Mouse (Mus musculus): ENCODE results near the gene Rab31. TPM values are rescaled to one million over a fixed set of nuclear protein-coding genes. Genes with fewer than 3 reads are reported as not detected.

The Rab31 gene
- polyA plus RNA-seq, 2 experiments, result 2.7 to 5.0 TPM

DNA sequence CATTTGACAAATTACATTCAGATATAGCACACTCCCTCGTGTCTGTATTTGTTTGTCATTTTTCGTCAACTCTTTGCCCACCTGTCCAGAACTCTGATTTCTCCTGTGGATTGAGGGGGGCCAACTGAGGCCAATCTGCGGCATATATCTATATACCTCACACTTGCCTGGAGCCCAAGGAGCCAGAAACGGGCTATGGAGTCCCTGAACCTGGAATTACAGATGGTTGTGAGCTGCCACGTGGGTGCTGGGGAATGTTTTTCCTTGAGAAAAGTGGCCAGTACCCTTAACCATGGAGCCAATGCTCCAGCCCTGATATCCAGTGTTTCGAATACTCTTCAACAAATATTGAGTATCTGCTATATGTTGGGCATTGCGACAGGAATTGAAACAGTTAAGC lies 99.6 kb downstream of the Rab31 start:
- DNase-seq (ENCODE audit: low read depth in 3 of 3, low spot score in 3 of 3) (no peak), ATAC-seq (ENCODE audit: insufficient read depth) (no peak)
- WGBS (ENCODE audit: insufficient replicate concordance), result 67% methylated on average over 7 of the region's 7 CpGs

GRCm38 (mm10) chr17:65669061-65669460 lies 103.5 kb downstream of the Rab31 start:
- ATAC-seq (ENCODE audit: insufficient read depth) (no peak), DNase-seq (ENCODE audit: low read depth in 3 of 3, low spot score in 3 of 3) (no peak)

More for the DNA sequence above, 99.6 kb downstream of the Rab31 start:
- H3K4me2 ChIP-seq (ENCODE audit: low read depth), result no peak overlapping the region
- H3K4me3 ChIP-seq (ENCODE audit: insufficient read depth in 1 of 2, low read depth in 2 of 2, low read length in 2 of 2), result no peak overlapping the region
- no peaks in the 10 kb centered on the region for H3K36me3 ChIP-seq (replicated peaks; ENCODE audit: control insufficient read depth, insufficient read depth, low read depth)
- peaks cover 0 to 6% of the 10 kb centered on the region in 2 experiments; a peak in 2 of 4 replicates for H3K4me1 ChIP-seq (replicated peaks; ENCODE audit: control insufficient read depth in 2 of 2, insufficient read depth in 2 of 2, low read length in 1 of 2)
- H3K9me3 ChIP-seq (ENCODE audit: control insufficient read depth, low read length), result no peaks in the 10 kb centered on the region
- no peaks in the 10 kb centered on the region for H3K27me3 ChIP-seq (ENCODE audit: control insufficient read depth, insufficient read depth, low read length)
- no peak overlapping the region for H3K9ac ChIP-seq (replicated peaks)
- TF ChIP-seq CTCF (IDR thresholded peaks at IDR 0.05; ENCODE audit: low read depth) (no peak), EP300 (IDR thresholded peaks at IDR 0.05; ENCODE audit: low read depth) (no peak)
- no peak overlapping the region for H3K27ac ChIP-seq

GRCm38 (mm10) chr17:65667792-65668191 lies 104.8 kb downstream of the Rab31 start:
- ATAC-seq (ENCODE audit: insufficient read depth) (no peak), DNase-seq (ENCODE audit: low read depth in 3 of 3, low spot score in 3 of 3) (no peak)
- no peaks in the 10 kb centered on the region for H3K36me3 ChIP-seq (replicated peaks; ENCODE audit: control insufficient read depth, insufficient read depth, low read depth)
- TF ChIP-seq EP300 (IDR thresholded peaks at IDR 0.05; ENCODE audit: low read depth), result no peak
- peaks cover 7 to 22% of the 10 kb centered on the region in 2 experiments; a peak in 3 of 4 replicates for H3K4me1 ChIP-seq (replicated peaks; ENCODE audit: control insufficient read depth in 2 of 2, insufficient read depth in 2 of 2, low read length in 1 of 2)
- WGBS (ENCODE audit: insufficient replicate concordance), result 68% methylated on average over 14 of the region's 14 CpGs
- H3K9ac ChIP-seq (replicated peaks), result no peak overlapping the region
- H3K27me3 ChIP-seq (ENCODE audit: control insufficient read depth, insufficient read depth, low read length), result no peaks in the 10 kb centered on the region
- no peak overlapping the region for H3K27ac ChIP-seq
- H3K9me3 ChIP-seq (ENCODE audit: control insufficient read depth, low read length), result no peaks in the 10 kb centered on the region
- H3K4me3 ChIP-seq (ENCODE audit: insufficient read depth in 1 of 2, low read depth in 2 of 2, low read length in 2 of 2), result no peak overlapping the region
- H3K4me2 ChIP-seq (ENCODE audit: low read depth), result no peak overlapping the region

More at GRCm38 (mm10) chr17:65669061-65669460, 103.5 kb downstream of the Rab31 start:
- 67% methylated on average over 4 of the region's 4 CpGs for WGBS (ENCODE audit: insufficient replicate concordance)
- no peak overlapping the region for H3K4me2 ChIP-seq (ENCODE audit: low read depth)
- no peak overlapping the region for H3K9ac ChIP-seq (replicated peaks)
- TF ChIP-seq EP300 (IDR thresholded peaks at IDR 0.05; ENCODE audit: low read depth), result no peak
- no peak for TF ChIP-seq CTCF (IDR thresholded peaks at IDR 0.05; ENCODE audit: low read depth)
- peaks cover 0 to 12% of the 10 kb centered on the region in 2 experiments; a peak in 2 of 4 replicates for H3K4me1 ChIP-seq (replicated peaks; ENCODE audit: control insufficient read depth in 2 of 2, insufficient read depth in 2 of 2, low read length in 1 of 2)
- H3K27ac ChIP-seq, result no peak overlapping the region
- H3K9me3 ChIP-seq (ENCODE audit: control insufficient read depth, low read length), result no peaks in the 10 kb centered on the region
- no peaks in the 10 kb centered on the region for H3K36me3 ChIP-seq (replicated peaks; ENCODE audit: control insufficient read depth, insufficient read depth, low read depth)
- no peaks in the 10 kb centered on the region for H3K27me3 ChIP-seq (ENCODE audit: control insufficient read depth, insufficient read depth, low read length)
- no peak overlapping the region for H3K4me3 ChIP-seq (ENCODE audit: insufficient read depth in 1 of 2, low read depth in 2 of 2, low read length in 2 of 2)

DNA sequence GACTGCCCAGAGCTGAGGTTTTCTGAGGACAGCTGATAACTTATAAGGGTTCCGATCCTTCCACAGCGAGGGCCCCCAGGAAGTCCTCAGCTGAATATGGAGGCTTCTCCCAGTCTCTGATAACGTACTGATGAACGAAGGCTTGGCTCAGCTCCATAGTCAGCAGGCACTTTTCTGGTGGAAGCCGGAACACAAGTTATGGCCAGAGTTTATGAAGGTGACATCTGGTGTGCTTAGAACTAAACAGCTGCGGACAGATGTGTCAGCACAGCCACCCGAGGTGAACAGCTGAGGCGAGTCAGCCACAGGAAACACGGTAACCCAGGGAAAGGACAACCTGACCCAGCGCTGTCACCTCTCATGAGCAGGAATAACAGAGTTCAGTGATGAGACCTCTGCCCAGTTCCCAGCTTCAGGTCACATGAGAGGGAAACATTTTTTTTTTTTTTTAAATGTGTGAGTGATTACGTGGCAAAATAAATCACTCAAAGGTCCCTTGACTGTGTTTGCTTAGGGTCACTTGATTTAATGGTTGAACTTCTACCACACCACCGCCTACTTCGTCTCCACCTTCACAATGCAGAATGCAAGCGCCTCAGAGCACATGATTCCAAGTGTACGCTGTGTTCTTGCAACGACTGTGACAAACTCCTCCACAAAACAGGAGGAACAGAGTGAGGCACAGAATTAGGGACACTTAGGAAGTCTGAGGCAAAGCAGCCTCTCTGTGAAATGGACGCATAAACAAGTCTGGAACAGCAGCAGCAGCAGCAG lies 106.0 kb downstream of the Rab31 start:
- Histone ChIP-seq H3K9ac (replicated peaks) (no peak overlapping the region), H3K4me1 (replicated peaks; ENCODE audit: control insufficient read depth in 2 of 2, insufficient read depth in 2 of 2, low read length in 1 of 2) (peaks cover 7 to 24% of the 10 kb centered on the region in 2 experiments; a peak in 3 of 4 replicates), H3K4me3 (ENCODE audit: insufficient read depth in 1 of 2, low read depth in 2 of 2, low read length in 2 of 2) (no peak overlapping the region), H3K36me3 (replicated peaks; ENCODE audit: control insufficient read depth, insufficient read depth, low read depth) (no peaks in the 10 kb centered on the region), H3K4me2 (ENCODE audit: low read depth) (no peak overlapping the region), H3K27ac (no peak overlapping the region), H3K9me3 (ENCODE audit: control insufficient read depth, low read length) (no peaks in the 10 kb centered on the region), H3K27me3 (ENCODE audit: control insufficient read depth, insufficient read depth, low read length) (no peaks in the 10 kb centered on the region)
- TF ChIP-seq EP300 (IDR thresholded peaks at IDR 0.05; ENCODE audit: low read depth) (no peak), CTCF (IDR thresholded peaks at IDR 0.05; ENCODE audit: low read depth) (no peak)
- WGBS (ENCODE audit: insufficient replicate concordance), result 58% methylated on average over 17 of the region's 17 CpGs
- DNase-seq (ENCODE audit: low read depth in 3 of 3, low spot score in 3 of 3) (no peak), ATAC-seq (ENCODE audit: insufficient read depth) (no peak)

- H3K27ac ChIP-seq, result no peak overlapping the region
- ATAC-seq (ENCODE audit: insufficient read depth), result no peak
- 64% methylated on average over 12 of the region's 12 CpGs for WGBS (ENCODE audit: insufficient replicate concordance)
These were observed 106.7 kb downstream of the Rab31 start for GRCm38 (mm10) chr17:65665786-65666387.

More at GRCm38 (mm10) chr17:65665786-65666387, 106.7 kb downstream of the Rab31 start:
- DNase-seq (ENCODE audit: low read depth in 3 of 3, low spot score in 3 of 3), result no peak
- Histone ChIP-seq H3K4me3 (ENCODE audit: insufficient read depth in 1 of 2, low read depth in 2 of 2, low read length in 2 of 2) (no peak overlapping the region), H3K27me3 (ENCODE audit: control insufficient read depth, insufficient read depth, low read length) (no peaks in the 10 kb centered on the region), H3K4me2 (ENCODE audit: low read depth) (no peak overlapping the region), H3K9ac (replicated peaks) (no peak overlapping the region), H3K9me3 (ENCODE audit: control insufficient read depth, low read length) (no peaks in the 10 kb centered on the region), H3K4me1 (replicated peaks; ENCODE audit: control insufficient read depth in 2 of 2, insufficient read depth in 2 of 2, low read length in 1 of 2) (peaks cover 7 to 24% of the 10 kb centered on the region in 2 experiments; a peak in 3 of 4 replicates), H3K36me3 (replicated peaks; ENCODE audit: control insufficient read depth, insufficient read depth, low read depth) (no peaks in the 10 kb centered on the region)
- no peak for TF ChIP-seq EP300 (IDR thresholded peaks at IDR 0.05; ENCODE audit: low read depth)
- no peak for TF ChIP-seq CTCF (IDR thresholded peaks at IDR 0.05; ENCODE audit: low read depth)
